Mouse (Mus musculus) cerebellum, postnatal 14 days (tissue): ENCODE measurements at regions not wholly inside any gene's neighbourhood (a gene's known extent, or its start where the extent isn't known, plus 50 kb on each side); places are given as distances from the start of the nearest gene placed in this dataset.

Source experiments
- DNase-seq, 2 experiments: peaks; one replicate each; pipeline ENCODE4 v3.0.0; 2021; ENCODE audit warnings: mixed read lengths in 2 of 2

GRCm38 (mm10) chrX:58976584-58977259 lies 67.6 kb downstream of the 4930550L24Rik start:
- peak in 1 of 2 experiments; percentile 15 for DNase-seq
